Mouse (Mus musculus) hindbrain, embryonic 11.5 days (tissue): ENCODE results near the gene 6820408C15Rik. TPM values are rescaled to one million over a fixed set of nuclear protein-coding genes. Genes with fewer than 3 reads are reported as not detected.

Source experiments
- ATAC-seq: fragments of 200-750 bp; cut with Nextera tagmentation; 2 replicates; pipeline ENCODE4 v1.8.0; 2017; ENCODE audit warnings: mild to moderate bottlenecking, moderate TSS enrichment, moderate library complexity; ENCODE audit not compliant: low FRiP score
- DNase-seq: peaks from one replicate; pipeline ENCODE4 v3.0.0-alpha.2; 2015; ENCODE audit warnings: low spot score
- H3K27ac ChIP-seq: fragments of 300-500 bp; sonication (generic); 2 replicates; pipeline ENCODE4 v1.5.1; 2014; ENCODE audit warnings: mild to moderate bottlenecking, low read depth, low read length
- H3K27me3 ChIP-seq: fragments of 300-500 bp; sonication (generic); 2 replicates; pipeline ENCODE4 v1.6.1; 2014; ENCODE audit warnings: mild to moderate bottlenecking, low read length, moderate library complexity, mixed read lengths; ENCODE audit not compliant: control insufficient read depth, insufficient read depth
- H3K36me3 ChIP-seq: fragments of 300-500 bp; sonication (generic); 2 replicates; pipeline ENCODE4 v1.6.1; 2014; ENCODE audit warnings: mild to moderate bottlenecking, low read length, moderate library complexity, mixed read lengths; ENCODE audit not compliant: control insufficient read depth, insufficient read depth
- H3K4me1 ChIP-seq: fragments of 300-500 bp; sonication (generic); replicated peaks from 2 replicates; pipeline ENCODE4 v1.6.1; 2014; ENCODE audit warnings: low read length, mixed read lengths; ENCODE audit not compliant: control insufficient read depth, insufficient read depth
- H3K4me2 ChIP-seq: fragments of 300-500 bp; sonication (generic); replicated peaks from 2 replicates; pipeline ENCODE4 v1.6.1; 2014; ENCODE audit warnings: mild to moderate bottlenecking, low read depth, low read length
- H3K4me3 ChIP-seq: fragments of 300-500 bp; sonication (generic); 2 replicates; pipeline ENCODE4 v1.5.1; 2014; ENCODE audit warnings: low read depth, low read length
- H3K9ac ChIP-seq: fragments of 300-500 bp; sonication (generic); 2 replicates; pipeline ENCODE4 v1.6.1; 2014; ENCODE audit warnings: low read depth, low read length
- H3K9me3 ChIP-seq: fragments of 300-500 bp; sonication (generic); 2 replicates; pipeline ENCODE4 v1.6.1; 2016; ENCODE audit warnings: low read length; ENCODE audit not compliant: control insufficient read depth
- WGBS: fragments of 180-500 bp; shearing (Covaris S2); extraction: QIAGEN DNeasy Blood & Tissue Kit; methylation state at CpG from one replicate; pipeline ENCODE4 v1.1.7; 2014; 5-methylcytosine and 5-hydroxymethylcytosine counted together
- polyA plus RNA-seq: library from polyadenylated mRNA; unstranded; fragments of >200 nt; fragmentation: Nextera tagmentation; extraction: Ambion mirVana; gene quantifications from 2 replicates; pipeline ENCODE4 v1.2.1, GENCODE M21; 2014

Gene 6820408C15Rik
- polyA plus RNA-seq, 1 experiment from 2014 or later, result 2.9 TPM

DNA sequence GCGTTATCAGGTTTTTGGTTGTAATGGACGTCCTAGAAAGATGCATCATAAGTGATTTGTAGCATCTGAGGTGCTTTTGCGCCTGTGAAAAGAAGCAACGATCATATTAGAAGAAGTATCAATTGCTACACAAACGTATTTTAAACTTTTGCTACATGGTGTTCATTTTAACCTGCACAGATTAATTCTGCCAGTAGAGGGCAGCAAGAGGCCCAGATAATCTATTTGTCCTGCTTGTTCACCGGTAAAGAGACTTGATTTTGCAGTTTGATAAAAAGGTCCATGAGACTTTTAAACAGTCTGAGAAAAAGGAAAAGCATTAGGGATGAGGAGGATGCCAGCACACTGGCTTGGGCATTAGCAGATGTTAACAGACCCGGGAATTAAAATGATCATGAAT lies 55.6 kb downstream of the 6820408C15Rik start:
- WGBS, result 35% methylated on average over 7 of the region's 7 CpGs
- no peaks in the 10 kb centered on the region for H3K27me3 ChIP-seq
- H3K4me2 ChIP-seq, result no peak overlapping the region
- DNase-seq (peak; percentile 67), ATAC-seq (no peak)
- H3K9me3 ChIP-seq, result no peaks in the 10 kb centered on the region
- H3K4me3 ChIP-seq, result no peak overlapping the region
- H3K36me3 ChIP-seq, result no peaks in the 10 kb centered on the region
- H3K9ac ChIP-seq, result no peak overlapping the region
- H3K27ac ChIP-seq, result no peak overlapping the region
- no peaks in the 10 kb centered on the region for H3K4me1 ChIP-seq

DNA sequence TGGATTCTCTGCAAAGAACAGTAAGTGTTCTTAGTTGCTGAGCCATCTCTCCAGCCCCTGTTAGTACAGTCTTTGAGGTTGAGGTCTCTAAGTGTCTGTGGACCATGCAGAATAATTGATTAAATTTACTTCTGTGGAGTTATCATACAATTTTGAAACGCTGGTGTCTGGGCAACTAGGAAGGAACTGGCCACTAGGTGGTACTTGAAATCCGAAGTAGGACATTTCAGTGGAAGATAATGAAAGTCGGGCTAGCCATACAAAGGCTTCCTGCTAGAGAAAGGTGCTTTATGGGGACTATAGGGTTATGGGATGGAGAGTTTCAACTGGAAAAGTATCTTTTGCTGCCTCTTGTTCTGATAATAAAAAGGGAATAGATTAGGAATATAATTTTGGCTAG lies 57.0 kb downstream of the 6820408C15Rik start:
- Histone ChIP-seq H3K27ac (no peak overlapping the region), H3K9me3 (no peaks in the 10 kb centered on the region), H3K4me1 (no peaks in the 10 kb centered on the region), H3K4me2 (no peak overlapping the region), H3K27me3 (no peaks in the 10 kb centered on the region), H3K4me3 (no peak overlapping the region), H3K36me3 (no peaks in the 10 kb centered on the region), H3K9ac (no peak overlapping the region)
- ATAC-seq, result no peak
- no peak for DNase-seq
- 35% methylated on average over 3 of the region's 3 CpGs for WGBS

DNA sequence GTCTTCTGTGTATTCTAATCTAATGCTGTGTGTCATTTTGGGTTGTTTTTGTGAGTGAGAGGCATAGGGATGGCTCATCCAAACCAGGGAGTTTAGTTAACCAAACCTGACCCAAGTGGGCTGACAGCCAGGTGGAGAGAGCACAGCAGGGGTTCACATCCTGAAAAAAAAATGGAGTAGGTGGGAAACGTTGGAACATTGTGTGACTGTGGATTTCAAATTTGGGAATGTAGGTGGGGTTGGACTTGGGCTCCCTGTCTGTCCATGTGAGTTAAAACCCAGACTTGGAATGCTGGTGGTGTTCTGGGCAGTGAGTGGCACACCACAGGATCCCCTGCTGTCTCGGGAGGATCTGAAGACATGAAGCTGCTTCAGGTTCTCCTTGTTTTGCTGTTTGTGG lies 61.4 kb downstream of the 6820408C15Rik start, which contains the start of gene Defb20:
Gene Defb20, plus strand, starts transcription at position 301 of the 400 bp plus-strand sequence.
- no peak for ATAC-seq
- H3K9me3 ChIP-seq, result no peaks in the 10 kb centered on the region
- H3K9ac ChIP-seq, result no peak within 1 kb of the TSS
- no peak within 1 kb of the TSS for H3K4me3 ChIP-seq
- H3K36me3 ChIP-seq, result no peaks in the 10 kb centered on the region
- no peak within 1 kb of the TSS for H3K4me2 ChIP-seq
- 71% methylated on average over 2 of the region's 2 CpGs for WGBS
- H3K27ac ChIP-seq, result no peak within 1 kb of the TSS
- H3K4me1 ChIP-seq, result no peaks in the 10 kb centered on the region
- DNase-seq, result no peak
- H3K27me3 ChIP-seq, result no peaks in the 10 kb centered on the region

DNA sequence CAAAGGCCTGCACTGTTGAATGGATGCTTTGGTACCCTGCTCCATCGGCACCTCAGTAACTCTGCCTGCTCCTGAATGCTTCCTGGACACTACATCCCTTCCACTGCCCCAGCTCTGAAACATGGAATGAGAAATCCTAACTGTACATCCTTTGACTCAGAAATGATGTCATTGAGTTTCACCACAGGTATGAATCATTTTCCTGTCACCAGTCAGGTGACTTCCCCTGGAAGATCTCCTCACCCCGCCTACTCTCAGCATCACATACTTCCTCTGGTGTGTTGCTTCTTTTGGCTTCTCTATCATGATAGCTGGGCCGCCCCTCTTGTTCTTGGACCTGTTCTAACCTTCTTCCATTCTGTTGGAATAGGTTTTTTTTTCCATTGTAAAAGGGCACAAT lies 65.5 kb downstream of the 6820408C15Rik start:
- H3K4me3 ChIP-seq, result no peak overlapping the region
- no peak overlapping the region for H3K4me2 ChIP-seq
- no peaks in the 10 kb centered on the region for H3K36me3 ChIP-seq
- H3K9ac ChIP-seq, result no peak overlapping the region
- H3K27me3 ChIP-seq, result no peaks in the 10 kb centered on the region
- no peaks in the 10 kb centered on the region for H3K9me3 ChIP-seq
- DNase-seq (no peak), ATAC-seq (no peak)
- no peaks in the 10 kb centered on the region for H3K4me1 ChIP-seq
- H3K27ac ChIP-seq, result no peak overlapping the region
- WGBS, result 89% methylated on average over 3 of the region's 3 CpGs

DNA sequence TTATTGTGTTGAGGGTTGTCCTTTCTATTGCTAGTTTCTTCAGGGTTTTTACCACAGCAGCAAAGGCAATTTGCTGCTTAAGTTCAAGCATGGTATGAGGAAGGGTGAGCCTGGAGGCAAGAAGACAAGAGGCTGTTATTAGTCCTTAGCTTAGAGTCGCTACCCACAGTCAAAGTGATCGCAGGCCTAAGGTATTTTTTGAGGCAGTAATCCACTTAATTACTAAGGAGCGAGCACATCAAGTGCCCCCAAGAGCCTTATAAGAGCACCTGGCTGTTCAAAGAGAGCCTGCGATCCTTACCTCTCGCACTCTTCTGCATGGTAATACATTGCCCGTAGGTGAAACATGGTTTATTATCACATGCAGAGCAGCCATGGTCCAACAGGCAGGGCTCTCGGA lies 66.3 kb downstream of the 6820408C15Rik start:
- Histone ChIP-seq H3K9ac (no peak overlapping the region), H3K4me3 (no peak overlapping the region), H3K4me1 (no peaks in the 10 kb centered on the region), H3K4me2 (no peak overlapping the region), H3K27ac (no peak overlapping the region), H3K36me3 (no peaks in the 10 kb centered on the region), H3K9me3 (no peaks in the 10 kb centered on the region), H3K27me3 (no peaks in the 10 kb centered on the region)
- ATAC-seq (no peak), DNase-seq (no peak)
- WGBS, result 92% methylated on average over 7 of the region's 7 CpGs

DNA sequence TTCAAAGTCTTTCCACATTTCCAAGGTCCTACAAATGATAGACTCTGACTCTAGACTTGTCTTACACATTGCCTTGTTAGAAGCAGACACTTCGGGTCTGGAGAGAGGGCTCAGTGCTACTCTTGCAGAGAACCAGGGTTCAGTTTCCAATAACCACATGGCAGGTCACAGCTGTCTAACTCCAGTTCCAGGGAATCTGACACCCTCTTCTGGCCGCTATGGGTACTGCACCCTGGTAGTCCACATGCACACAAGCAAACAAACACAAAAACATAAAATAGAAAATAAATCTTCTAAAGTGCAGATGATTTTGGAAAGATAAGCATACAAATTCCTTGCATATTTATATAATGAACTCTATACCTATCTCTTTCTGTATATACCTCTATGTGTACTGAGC lies 71.6 kb downstream of the 6820408C15Rik start:
- no peaks in the 10 kb centered on the region for H3K36me3 ChIP-seq
- H3K4me3 ChIP-seq, result no peak overlapping the region
- ATAC-seq (no peak), DNase-seq (peak; percentile 18)
- H3K4me1 ChIP-seq, result no peaks in the 10 kb centered on the region
- H3K9ac ChIP-seq, result no peak overlapping the region
- H3K9me3 ChIP-seq, result no peaks in the 10 kb centered on the region
- H3K27me3 ChIP-seq, result no peaks in the 10 kb centered on the region
- WGBS, result 77% methylated on average over 2 of the region's 2 CpGs
- no peak overlapping the region for H3K27ac ChIP-seq
- no peak overlapping the region for H3K4me2 ChIP-seq

DNA sequence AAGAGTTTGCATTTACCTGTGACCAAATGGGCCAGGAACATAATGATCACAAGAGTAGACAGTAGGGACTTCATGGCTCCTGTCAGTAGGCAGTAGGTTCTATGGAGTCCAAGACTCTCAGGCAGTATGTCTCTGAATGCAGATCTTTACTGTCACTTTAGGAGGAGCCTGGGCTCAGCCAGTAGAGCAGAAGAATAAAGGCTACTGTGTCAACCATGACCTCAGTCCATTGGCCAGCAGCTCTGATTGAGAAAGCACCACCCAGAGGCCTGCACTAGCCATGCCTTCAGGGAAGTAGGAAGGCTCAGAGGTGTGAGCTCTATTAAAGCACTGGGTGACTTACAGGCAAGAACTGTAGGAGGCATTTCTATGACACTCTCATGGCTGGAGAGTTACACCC lies 74.7 kb downstream of the 6820408C15Rik start, which contains the start of gene Defb22:
Gene Defb22, minus strand, starts transcription at position 101 of the 400 bp plus-strand sequence.
- no peak for ATAC-seq
- no peak for DNase-seq

DNA sequence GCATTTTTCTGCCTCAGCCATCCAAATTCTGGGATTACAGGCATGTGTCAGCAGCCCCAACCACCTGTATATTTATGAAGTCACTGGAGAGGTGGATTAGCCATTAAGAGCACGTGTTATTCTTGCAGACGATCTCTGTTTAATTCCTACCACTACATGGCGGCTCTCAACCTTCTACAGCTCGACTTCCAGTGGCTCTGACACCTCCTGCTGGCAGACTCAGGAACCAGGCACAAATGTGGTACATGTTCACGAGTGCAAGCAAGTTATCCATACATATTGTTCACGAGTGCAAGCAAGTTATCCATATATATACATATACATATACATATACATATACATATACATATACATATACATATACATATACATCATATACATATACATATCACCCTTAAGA lies 77.8 kb downstream of the 6820408C15Rik start:
- H3K4me3 ChIP-seq, result no peak overlapping the region
- H3K27me3 ChIP-seq, result no peaks in the 10 kb centered on the region
- H3K9me3 ChIP-seq, result no peaks in the 10 kb centered on the region
- 77% methylated on average over 6 of the region's 6 CpGs for WGBS
- ATAC-seq, result no peak
- no peaks in the 10 kb centered on the region for H3K4me1 ChIP-seq
- H3K27ac ChIP-seq, result no peak overlapping the region
- no peak overlapping the region for H3K9ac ChIP-seq
- DNase-seq, result no peak
- no peaks in the 10 kb centered on the region for H3K36me3 ChIP-seq
- H3K4me2 ChIP-seq, result no peak overlapping the region

More for the DNA sequence above, 74.7 kb downstream of the 6820408C15Rik start, which contains the start of gene Defb22:
- H3K9ac ChIP-seq, result no peak within 1 kb of the TSS
- H3K27ac ChIP-seq, result no peak within 1 kb of the TSS
- H3K36me3 ChIP-seq, result no peaks in the 10 kb centered on the region
- no peaks in the 10 kb centered on the region for H3K4me1 ChIP-seq
- no peak within 1 kb of the TSS for H3K4me2 ChIP-seq
- no peak within 1 kb of the TSS for H3K4me3 ChIP-seq
- no peaks in the 10 kb centered on the region for H3K27me3 ChIP-seq
- H3K9me3 ChIP-seq, result no peaks in the 10 kb centered on the region
